Mouse (Mus musculus): ENCODE data around the gene Dffb.
"Not testable (repeated sequence)": the region's sequence is repeated elsewhere in the genome, so short reads cannot be mapped to it uniquely, and the experiment has no call there.

Gene Dffb

GRCm38 (mm10) chr4:153967556-153967955 is 7.4 kb downstream of the Dffb start:
- ATAC-seq (ENCODE audit: insufficient number of reproducible peaks, low FRiP score, low TSS enrichment): no peak

DNA sequence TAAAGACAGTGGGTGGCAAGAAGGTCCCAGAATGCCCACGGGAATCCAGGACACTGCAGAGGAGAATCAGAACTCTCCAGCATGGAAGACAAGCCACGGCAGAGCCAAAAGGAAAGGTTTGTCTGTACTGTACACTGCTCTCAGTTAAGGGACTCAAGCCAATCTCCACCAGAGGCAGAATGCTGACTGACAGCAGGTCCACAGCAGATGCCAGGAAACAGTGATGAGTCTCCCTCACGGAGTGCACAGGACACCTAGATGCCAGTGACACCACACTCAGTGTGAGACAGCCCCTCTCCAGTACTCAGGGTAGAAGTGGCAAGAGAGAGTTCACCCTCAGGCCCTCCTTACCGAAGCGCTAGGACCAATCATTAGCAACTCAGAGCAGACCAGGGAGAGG is 8.3 kb downstream of the Dffb start:
- no peak for ATAC-seq (ENCODE audit: insufficient number of reproducible peaks, low FRiP score, low TSS enrichment)

GRCm38 (mm10) chr4:153962631-153963030 is 12.3 kb downstream of the Dffb start:
- no peak for ATAC-seq (ENCODE audit: insufficient number of reproducible peaks, low FRiP score, low TSS enrichment)

DNA sequence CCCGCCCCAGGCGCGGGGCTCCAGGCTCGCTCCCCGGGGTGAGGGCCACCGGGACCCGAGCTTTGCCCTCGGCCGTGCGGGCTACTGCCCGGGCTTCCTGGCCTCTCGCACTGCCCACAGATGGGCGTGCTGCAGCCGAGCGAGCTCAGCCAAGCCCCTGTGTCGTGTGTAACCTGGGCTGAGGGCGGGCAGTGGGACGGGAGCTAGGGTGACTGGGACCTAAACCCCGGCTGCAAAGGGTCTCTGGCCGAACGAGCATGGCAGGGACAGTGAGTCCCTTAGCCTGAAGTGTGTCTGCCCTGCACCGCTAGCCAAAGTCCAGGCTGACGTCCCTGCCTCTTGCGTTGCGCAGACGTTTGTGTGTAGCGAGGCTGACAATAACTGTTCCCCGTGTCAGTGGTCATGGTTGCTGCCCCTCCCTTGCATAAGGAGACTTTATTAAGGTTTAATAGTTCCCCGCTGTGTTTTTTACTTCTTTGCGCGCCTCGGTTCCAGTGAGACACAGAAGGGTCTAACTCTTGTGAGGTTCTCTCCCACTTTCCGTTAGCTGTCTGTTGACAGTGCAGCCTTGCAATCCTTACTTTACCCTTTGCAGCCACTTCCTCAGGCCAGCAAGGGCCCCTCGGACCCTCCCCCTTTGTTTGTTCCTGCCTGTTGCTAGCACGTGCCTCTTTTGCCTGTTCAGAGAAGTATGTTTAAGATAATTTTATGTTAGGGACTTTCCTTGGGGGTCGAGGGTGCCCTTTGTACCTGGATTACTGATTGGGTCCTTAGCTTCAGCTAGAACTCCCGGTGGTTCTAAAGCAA is 17.3 kb downstream of the Dffb start:
- peak; percentile 51 for ATAC-seq (ENCODE audit: insufficient number of reproducible peaks, low FRiP score, low TSS enrichment)

GRCm38 (mm10) chr4:153956569-153957405 is 18.1 kb downstream of the Dffb start, which contains the start of gene A430005L14Rik:
TSS of gene A430005L14Rik (plus strand) at chr4:153957237.
- ATAC-seq (ENCODE audit: insufficient number of reproducible peaks, low FRiP score, low TSS enrichment): peak; percentile 87

GRCm38 (mm10) chr4:153955651-153956050 is 19.3 kb downstream of the Dffb start:
- ATAC-seq (ENCODE audit: insufficient number of reproducible peaks, low FRiP score, low TSS enrichment): no peak

DNA sequence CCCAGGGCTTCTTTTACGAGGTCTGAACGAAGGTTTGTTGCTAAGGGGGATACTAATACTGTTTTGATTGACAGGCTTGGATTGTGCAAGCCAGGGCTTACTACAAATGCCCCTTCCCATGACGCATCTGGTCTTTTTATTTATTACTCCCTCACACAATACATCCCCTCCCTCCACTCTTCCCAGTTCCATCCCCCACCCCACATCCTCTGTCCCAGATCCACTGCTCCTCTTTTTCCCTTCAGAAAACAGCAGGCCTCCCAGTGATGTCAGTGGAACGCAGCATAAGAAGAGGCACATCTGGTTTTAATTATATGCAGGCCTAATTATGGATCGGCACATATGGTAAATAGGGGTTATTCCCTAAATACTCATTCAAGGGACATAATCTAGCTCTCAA is 23.2 kb downstream of the Dffb start:
- no peak for ATAC-seq (ENCODE audit: insufficient number of reproducible peaks, low FRiP score, low TSS enrichment)

- no peak for ATAC-seq (ENCODE audit: insufficient number of reproducible peaks, low FRiP score, low TSS enrichment)
Observed at GRCm38 (mm10) chr4:153951150-153951549, 23.8 kb downstream of the Dffb start.

- ATAC-seq (ENCODE audit: insufficient number of reproducible peaks, low FRiP score, low TSS enrichment): no peak
Observed at GRCm38 (mm10) chr4:153950372-153950771, 24.6 kb downstream of the Dffb start.

- no peak for ATAC-seq (ENCODE audit: insufficient number of reproducible peaks, low FRiP score, low TSS enrichment)
Observed at GRCm38 (mm10) chr4:153945741-153946140, 29.2 kb downstream of the Dffb start.

DNA sequence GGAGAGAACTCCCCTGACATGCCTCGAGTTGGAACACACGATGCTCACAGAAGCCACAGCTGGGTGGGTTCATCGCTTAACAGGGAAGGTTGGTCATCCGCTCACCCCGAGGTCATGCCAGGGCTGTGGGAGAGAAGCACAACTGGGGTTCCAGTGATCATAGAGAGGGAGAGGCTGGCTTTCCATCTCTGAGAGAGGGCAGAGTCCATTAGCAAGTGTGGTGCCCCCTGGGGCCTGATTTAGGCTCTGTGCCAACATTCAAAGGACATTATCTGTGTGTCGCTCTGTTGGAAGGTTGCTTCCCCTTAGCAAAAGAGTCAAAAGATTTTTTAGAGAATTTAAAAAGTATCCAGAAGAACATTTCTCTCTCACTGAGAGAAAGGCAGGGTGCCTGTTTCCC is 30.7 kb downstream of the Dffb start:
- ATAC-seq (ENCODE audit: insufficient number of reproducible peaks, low FRiP score, low TSS enrichment): no peak

DNA sequence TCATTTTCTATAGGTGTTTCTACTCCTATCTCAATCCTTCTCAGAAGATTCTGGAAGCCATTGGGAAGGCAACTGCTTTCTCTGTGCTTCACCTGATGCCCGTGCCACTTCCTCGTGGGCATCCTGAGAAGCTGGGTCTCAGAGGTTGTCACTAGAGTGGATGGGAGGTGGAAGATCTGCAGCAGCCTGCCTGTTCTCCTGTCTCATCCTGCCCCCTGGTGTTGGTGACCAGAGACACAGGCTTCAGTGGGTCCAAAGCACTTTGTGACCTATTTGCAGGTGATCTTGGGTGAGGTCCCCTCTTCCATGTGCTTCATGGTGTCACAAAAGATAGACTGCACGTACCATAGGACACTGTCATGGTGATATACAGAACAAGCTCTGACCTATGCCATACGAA is 31.7 kb downstream of the Dffb start:
- no peak for ATAC-seq (ENCODE audit: insufficient number of reproducible peaks, low FRiP score, low TSS enrichment)

DNA sequence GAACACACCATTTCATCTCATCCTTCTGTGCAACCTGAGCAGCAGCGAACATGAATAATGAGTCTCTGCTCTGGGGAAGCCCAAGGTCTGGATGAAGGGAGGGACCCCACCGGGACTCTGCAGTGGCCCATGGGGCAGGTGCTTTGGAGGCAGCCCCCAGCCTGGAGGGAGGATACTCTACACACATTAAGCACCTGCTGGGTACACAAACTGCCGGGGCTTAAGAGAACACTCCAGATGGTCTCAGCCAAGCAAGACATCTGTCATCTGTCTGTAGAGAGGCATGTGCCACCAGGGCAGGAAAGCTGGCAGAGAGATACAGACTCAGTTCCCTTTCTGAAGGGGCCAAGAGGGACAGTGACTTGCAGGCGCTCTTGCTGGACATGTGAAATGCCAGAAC is 45.0 kb downstream of the Dffb start:
- ATAC-seq (ENCODE audit: insufficient number of reproducible peaks, low FRiP score, low TSS enrichment): no peak

DNA sequence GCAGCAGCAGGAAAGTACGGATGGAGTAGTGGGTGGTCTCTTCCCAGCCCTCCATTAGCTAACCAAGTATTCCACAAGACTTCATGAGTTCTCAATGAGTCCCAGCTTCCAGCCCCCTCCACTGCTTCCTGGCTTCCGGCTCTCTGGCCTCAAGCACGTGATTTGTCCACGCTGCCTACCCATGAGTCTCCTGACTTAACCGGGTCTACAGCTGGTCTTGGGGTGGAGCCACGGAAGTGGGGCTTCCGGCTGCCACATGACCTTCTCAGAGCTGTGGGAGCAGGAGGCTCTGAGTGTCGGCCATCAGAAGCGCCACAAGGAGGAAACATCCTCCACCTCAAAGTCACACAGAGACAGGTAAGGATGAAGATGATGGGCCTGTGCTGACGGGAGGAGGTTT is 45.5 kb downstream of the Dffb start:
- no peak for ATAC-seq (ENCODE audit: insufficient number of reproducible peaks, low FRiP score, low TSS enrichment)

GRCm38 (mm10) chr4:153928772-153929299 is 46.1 kb downstream of the Dffb start:
- no peak for ATAC-seq (ENCODE audit: insufficient number of reproducible peaks, low FRiP score, low TSS enrichment)

DNA sequence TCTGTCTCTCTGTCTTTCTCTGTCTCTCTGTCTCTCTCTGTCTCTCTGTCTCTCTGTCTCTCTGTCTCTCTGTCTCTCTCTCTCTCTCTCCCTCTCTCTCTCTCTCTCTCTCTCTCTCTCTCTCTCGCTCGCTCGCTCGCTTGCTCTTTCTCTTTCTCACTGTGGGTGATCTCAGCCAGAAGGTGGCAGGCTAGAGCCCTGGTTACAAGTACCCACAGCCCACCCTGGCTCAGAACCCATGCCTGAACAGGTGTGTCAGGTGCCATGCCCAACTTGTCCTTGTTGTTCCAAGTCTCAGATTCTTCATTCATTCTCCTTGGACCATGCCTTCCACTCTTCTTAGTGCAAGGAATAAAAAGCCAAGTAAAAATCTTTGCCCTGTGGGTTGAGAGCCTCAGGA is 52.8 kb downstream of the Dffb start:
- not testable (repeated sequence) for ATAC-seq (ENCODE audit: insufficient number of reproducible peaks, low FRiP score, low TSS enrichment)

DNA sequence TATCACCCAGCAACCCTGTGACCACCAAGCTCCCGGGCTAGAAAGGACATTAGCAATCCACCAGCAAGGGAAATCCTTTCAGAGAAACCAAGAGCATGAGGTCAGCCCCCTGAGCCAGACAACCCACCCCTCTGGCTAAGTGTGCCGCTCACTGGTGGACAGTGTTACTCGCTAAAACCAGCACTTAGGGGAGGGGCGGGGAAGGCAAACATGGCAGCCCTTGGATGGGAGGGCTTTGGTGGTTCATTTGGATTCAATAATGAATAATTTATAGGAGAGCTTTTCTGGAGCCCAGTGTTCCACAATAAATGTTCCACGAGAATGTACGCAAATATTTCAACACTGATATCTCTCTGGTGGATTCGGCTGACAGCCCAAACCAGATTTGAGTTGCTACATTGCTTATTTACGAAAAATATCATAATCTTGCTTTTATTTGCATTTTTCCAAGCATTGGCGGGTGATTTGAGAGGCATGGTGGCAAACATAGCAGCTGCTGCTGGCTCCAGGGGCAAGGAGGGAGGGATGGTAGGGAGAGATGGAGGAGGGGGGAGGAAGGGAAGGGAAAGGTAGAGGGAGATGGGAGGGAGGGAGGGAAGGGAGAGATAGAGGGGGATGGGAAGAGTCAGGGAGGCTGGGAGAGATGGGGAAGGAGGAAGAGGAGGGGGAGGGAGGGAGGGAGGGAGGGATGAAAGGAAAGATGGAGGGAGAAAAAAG is 54.3 kb downstream of the Dffb start:
- no peak for ATAC-seq (ENCODE audit: insufficient number of reproducible peaks, low FRiP score, low TSS enrichment)

DNA sequence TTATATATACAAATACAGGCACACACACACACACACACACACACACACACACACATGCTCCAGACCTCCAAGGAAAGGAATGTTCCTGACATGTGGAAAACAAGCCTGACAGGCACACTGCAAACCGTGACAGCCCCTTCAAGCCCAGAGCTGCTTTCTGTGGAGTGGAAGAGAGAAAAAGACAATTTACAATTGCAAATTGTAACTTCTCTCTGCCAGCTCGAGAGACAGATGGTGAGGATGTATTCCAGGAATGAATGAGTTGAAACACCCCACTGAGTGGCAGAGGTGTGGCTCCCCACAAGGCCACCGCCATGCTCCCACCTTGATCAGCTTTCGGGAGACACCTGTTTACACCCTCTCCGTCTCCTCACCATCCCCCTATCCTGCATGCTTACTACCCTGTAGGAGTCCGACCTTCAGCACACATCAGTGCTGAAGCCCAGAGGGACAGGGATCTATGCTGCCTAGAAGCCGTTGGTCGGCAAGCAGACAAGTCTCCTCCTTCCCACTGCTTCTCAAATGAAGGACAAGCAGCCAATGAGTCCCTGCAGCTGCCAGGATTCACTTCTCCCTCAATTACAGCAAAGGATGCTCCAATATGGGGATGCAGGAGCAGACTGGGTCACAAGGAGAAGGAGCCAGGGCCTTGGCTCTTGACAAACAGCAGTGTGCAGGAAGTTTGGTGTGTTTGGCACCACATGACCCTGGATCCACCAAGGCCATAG is 57.0 kb downstream of the Dffb start:
- ATAC-seq (ENCODE audit: insufficient number of reproducible peaks, low FRiP score, low TSS enrichment): no peak

Data from cerebellum, adult (tissue).